Mouse (Mus musculus): Measurements from ENCODE around the gene Robo1. TPM values are rescaled to one million over a fixed set of nuclear protein-coding genes. Genes with fewer than 3 reads are reported as not detected.

The Robo1 gene
- total RNA-seq, 2 experiments from 2014 or later = 130 to 134 TPM

DNA sequence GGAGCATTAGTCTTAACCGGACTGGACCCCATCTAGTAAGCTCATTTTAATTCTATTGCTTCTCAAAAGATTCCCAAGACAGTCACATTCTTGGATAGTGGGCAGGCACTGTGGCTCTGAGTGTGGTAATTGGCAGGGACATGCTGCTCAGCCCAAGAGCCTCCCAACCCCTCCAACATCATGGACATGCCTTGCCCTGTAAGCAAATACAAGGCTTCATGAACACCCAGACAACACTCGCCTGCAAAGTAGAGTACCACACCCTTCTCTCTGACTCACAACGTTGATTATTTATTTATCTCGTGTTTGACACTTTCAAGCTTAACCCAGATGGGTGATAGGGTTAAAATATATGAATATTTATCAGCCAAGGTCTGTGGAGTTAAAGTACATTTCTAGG is 722.9 kb downstream of the Robo1 start:
- no peak for DNase-seq
- intact Hi-C loops (cut with DNase I) = no loop called here

DNA sequence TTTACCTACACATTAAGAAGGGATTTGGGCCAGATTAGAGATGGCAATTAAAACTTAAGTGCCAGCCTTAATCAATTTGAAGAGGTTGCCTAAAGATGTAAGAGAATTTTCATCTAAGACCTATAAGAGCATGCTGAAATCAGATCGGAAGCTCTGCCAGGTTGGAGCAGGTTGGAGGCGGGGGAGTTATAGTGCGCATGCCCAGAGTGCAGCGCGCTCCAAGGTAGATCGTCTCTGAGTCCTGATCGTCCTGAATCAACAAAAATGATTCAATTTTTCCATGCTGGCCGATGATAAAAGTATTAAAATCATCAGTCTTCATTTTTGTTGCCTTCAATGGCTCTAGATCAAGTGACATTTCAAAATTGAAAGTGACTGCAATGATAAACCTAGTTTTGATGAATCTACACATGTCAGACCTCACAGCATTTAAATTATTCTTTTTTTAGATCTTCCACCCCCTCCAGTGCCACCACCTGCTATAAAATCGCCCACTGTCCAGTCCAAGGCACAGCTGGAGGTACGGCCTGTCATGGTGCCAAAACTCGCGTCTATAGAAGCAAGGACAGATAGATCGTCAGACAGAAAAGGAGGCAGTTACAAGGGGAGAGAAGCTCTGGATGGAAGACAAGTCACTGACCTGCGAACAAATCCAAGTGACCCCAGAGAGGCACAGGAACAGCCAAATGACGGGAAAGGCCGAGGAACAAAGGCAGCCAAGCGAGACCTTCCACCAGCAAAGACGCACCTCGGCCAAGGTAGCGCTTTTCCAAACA is 727.3 kb downstream of the Robo1 start:
- intact Hi-C loops (cut with DNase I) = no loop called here
- peak; percentile 89 for DNase-seq

DNA sequence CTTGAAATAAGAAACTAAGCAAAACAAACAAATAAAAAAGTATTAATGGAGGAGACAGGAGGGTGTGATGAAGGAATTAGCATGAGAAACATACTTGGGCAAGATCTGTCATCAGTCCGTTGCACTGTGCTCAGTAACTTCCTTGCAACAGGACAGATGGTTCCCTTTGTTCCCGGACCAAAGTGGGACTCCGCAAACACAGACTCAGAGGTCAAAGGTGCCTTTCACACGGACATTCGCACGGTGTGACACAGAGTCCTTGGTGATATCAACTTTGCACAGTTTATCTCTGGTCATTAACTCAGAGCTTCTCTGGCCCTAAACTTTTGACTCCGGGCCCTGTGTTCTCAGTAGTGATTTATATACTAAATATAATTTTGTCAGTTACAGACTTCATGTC is 730.4 kb downstream of the Robo1 start:
- intact Hi-C loops (cut with DNase I) = no loop called here
- DNase-seq = no peak

DNA sequence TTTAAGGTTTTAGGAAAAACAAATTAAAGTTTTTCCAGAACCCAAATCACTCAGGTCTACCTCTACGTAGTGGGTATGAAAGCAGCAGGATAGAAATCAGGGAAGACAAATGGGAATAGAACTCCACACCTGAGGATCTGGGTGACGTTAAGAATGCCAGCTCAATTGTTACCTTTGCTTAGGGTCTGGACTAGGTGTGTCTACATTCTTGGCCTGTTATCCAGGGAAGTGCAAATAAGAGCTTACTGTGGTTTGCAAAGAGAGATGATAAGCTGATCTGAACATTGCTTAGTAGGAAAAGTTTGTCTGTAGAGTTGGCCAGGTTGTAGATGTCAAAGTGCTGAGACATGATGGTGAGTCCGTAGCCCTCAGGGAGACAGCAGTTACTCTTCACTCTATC is 754.4 kb downstream of the Robo1 start:
- no peak for DNase-seq
- intact Hi-C loops (cut with DNase I) = no loop called here

DNA sequence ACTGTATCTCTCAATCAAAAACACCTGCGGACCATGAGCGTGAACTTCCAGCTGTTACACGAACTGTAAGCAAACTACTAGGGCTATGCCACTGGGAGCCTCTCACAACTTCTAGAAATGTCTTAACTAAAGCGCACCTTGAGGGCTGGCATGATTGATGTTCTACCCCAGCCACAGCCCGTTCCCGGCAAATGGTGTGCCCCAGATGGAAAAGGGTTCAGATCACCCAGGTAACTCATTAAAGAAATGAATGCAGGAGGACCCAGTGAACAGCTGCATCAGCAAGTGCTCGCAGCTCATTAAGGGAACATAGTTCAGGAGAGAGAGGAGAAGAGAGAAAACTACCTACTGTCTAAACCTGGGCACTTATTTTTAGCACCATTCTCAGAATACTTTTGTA is 759.7 kb downstream of the Robo1 start:
- DNase-seq = no peak
- intact Hi-C loops (cut with DNase I) = no loop called here

DNA sequence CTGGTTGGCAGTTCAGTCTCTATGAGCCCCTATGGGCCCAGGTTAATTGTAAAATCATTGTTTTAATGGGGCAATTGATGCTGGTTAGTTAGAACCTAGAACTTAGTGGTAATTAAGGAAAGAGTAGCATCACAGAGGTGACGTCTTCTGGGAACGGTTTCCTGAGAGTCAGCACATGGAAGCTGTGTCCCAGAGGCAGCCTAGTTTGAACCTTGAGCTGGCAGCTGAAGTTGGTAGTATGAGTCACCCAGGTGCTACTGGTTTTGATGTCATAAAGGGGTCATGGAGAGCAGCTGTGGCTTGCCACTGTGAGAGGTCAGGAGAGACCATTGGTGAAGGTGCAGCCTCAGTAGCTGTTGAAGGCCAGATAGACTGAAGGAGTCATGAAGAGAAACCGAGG is 763.9 kb downstream of the Robo1 start:
- no peak for DNase-seq
- intact Hi-C loops (cut with DNase I) = no loop called here

DNA sequence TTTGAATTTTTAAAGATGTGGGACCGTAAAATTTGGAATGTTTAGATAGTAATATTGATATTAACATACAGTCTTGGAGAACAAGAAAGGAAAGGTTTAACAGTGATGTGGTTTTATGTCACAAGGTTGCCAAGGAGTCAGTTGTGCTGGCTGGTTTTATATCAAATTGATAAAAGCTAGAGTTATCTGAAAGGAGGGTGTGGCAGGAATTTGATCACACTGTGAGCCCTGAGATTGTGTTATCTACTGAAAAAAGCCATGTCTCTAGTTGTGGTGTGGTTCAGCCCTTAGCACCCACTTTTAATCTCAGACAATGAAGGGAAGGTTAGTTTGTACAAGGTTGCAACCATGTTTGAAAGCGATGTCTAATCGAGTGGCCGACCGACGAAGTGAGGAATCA is 764.8 kb downstream of the Robo1 start:
- no peak for DNase-seq
- intact Hi-C loops (cut with DNase I) = no loop called here

DNA sequence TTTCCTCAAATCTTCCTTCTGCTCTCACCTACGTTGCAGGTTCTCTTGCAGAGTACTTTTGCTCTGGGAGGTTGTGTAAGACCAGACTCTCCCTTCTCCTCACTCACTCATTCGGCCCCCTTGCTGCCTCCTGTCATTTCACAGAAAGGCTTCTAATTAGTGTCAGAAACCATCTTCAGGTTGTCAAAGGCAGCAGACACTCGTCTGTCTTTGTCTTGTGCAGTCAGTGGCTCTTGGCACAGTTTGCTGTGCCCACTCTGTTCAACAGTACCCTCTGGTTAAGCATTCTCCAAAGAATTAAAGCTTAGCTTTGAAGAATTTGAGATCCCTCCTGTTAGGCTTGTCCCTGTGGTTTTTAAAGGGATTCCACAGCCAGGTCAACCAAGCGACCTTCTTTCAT is 774.3 kb downstream of the Robo1 start:
- DNase-seq = no peak
- intact Hi-C loops (cut with DNase I) = no loop called here

DNA sequence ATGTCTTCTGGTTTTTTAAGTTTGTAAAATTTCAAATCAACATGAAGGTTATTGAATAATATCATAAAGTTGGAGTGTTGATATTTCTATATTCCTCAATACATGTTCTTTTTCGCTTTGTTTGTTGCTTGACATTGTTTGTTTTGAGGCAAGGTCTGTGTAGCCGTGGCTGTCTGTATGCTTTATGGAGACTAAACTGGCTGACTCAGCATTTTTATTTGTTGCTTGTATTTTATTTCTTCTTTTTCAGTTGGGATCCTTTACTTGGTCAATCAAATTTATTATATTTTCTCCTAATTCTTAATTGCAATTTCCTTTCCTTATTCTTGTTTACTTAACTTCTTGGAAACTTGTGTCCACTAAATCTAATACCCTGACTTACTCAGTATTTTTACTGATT is 775.0 kb downstream of the Robo1 start:
- intact Hi-C loops (cut with DNase I) = no loop called here
- DNase-seq = no peak

Data from left cerebral cortex, postnatal 4 days (tissue).